Mouse (Mus musculus) cerebellum, postnatal 4 days (tissue): ENCODE data around the gene Csad.
A peak's percentile ranks its signal among the peaks of the same experiment; 100 is the strongest.
"Not testable (repeated sequence)": the region's sequence is repeated elsewhere in the genome, so short reads cannot be mapped to it uniquely, and the experiment has no call there.

Experiments used
- DNase-seq, 2 experiments: peaks; one replicate each; pipeline ENCODE4 v3.0.0; 2022; ENCODE audit warnings: low spot score in 2 of 2, mixed read lengths in 1 of 2

The Csad gene

DNA sequence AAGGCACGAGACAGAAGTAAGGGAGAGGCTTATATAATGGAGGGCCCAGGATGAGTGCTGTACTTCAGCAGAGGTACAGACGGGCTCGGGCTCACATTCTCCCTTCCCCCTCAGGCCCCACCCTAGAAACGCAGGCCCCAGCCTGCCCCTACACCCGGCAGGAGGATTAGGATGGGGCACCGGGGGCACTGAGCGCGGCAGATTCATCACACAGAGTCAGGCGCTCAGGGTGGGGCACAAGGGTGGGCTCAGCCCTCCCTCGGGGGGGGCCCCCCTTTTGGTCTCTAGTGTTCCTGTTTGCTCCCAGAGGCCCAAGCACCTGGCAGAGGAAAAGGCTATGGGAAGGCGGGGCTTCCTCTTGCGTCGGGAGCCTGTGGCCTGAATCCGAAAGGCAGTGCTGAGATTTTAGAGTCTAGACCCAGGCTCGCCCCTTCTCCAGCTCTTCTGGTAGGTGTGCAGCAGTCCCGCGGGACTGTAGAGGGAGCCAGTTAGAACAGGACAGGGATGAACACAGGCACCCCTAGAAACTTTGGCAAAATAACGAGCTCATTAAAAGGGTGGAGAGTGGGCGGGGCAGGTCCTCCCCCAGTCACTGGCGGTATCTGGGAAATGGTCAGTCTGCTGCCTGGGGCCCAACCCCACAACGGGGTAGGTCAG is 31.0 kb upstream of the Csad start:
- no peak for DNase-seq

GRCm38 (mm10) chr15:102233896-102234295 is 29.4 kb upstream of the Csad start:
- DNase-seq: no peak

- DNase-seq: no peak
These were observed 28.2 kb upstream of the Csad start for GRCm38 (mm10) chr15:102232764-102233163.

DNA sequence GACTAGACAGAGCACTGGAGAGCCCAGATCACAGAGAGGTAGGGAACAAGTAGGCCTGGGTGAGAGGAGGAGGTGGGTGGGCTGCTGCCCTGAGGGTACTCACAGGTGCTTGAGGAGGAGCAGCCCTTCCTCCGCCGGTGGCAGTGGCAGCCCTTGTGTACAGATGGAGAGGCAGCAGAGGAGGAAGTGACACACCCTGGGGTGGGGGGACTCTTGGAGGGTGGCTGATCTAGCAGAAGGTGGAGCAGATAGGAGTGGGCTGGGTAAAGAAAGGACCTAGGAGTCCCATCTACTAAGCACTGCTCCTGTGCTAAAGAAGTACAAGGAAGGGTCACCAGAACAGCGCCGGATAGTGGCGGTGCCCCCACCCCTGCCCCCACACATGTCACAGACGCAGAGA is 27.2 kb upstream of the Csad start, which contains the start of gene Itgb7:
Gene Itgb7 (minus strand): TSS at position 197 of the 400 bp plus-strand sequence.
- no peak for DNase-seq

- DNase-seq: no peak
These were observed 26.1 kb upstream of the Csad start for GRCm38 (mm10) chr15:102230408-102231321.

GRCm38 (mm10) chr15:102225619-102226018 is 21.1 kb upstream of the Csad start:
- DNase-seq: not testable (repeated sequence)

- no peak for DNase-seq
These were observed 20.6 kb upstream of the Csad start for GRCm38 (mm10) chr15:102224992-102225617.

DNA sequence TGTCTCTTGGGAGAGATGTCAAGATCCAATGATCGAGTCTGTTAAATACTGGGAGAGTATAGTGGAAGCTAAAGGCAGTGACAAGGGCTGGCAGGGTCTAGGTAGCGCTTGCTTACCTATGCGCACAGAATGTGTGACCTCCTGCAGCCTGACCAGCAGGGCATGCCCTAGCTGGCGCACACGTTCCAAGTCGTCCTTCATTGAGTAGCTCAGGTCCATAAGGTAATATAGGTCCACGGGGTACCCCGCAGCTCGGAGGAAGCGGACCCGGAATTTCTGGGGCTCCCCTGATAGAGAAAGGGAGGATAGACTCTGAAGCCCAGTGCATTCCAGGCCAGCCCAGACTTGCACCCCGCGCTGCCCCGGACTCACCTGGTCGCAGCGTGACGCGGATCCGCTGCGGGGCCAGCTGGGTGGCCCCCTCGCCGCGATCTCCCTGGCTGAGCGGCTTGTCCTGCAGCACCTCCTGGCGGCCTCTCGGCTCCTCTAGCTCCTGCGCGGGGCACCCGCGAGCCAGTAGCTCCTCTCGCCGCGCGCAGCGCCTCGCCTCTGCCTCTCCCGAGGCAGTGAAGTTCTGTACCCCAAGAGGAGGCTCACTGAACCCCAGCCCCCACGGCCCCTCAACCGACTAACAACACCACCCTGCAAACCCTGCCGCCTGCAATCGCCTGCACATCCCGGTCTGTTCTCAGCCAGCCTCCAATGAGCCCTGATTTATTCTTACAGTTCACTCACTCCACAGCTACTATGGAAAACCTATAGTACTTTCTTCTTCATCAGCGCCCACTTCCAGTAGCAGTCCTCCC is 19.9 kb upstream of the Csad start:
- DNase-seq: peak; percentile 65 to 73

GRCm38 (mm10) chr15:102222386-102222785 is 17.9 kb upstream of the Csad start:
- DNase-seq: peak in 1 of 2 experiments; percentile 36

- no peak for DNase-seq
These were observed 12.8 kb upstream of the Csad start for GRCm38 (mm10) chr15:102217325-102217724.

GRCm38 (mm10) chr15:102216459-102217228 is 12.1 kb upstream of the Csad start:
- DNase-seq: no peak

GRCm38 (mm10) chr15:102215624-102216023 is 11.1 kb upstream of the Csad start:
- no peak for DNase-seq

DNA sequence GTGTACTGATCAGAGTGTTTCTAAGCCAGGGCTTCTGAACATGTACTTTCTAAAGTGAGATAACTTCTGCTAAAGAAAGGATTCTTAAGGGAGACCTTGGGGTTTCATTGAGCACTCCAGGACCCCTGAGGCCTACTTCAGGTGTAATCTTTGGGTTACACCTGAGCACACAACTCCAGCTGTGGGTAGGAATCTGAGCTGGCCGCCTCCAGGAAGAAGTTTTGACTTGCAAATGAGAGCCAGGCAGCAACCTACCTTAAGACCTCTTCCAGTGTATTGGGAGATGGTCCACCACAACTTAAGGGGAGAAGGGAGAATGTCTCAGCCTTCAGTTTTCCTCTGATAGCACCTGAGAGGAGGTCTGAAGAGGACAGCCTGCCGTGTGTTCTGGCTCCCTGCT is 9.6 kb upstream of the Csad start:
- no peak for DNase-seq

GRCm38 (mm10) chr15:102211895-102212294 is 7.4 kb upstream of the Csad start:
- DNase-seq: no peak

GRCm38 (mm10) chr15:102210816-102211215 is 6.3 kb upstream of the Csad start:
- DNase-seq: no peak

- DNase-seq: no peak
These were observed 4.6 kb upstream of the Csad start for GRCm38 (mm10) chr15:102209114-102209513.

GRCm38 (mm10) chr15:102208092-102208561 is 3.6 kb upstream of the Csad start:
- no peak for DNase-seq

GRCm38 (mm10) chr15:102207351-102207750 is 2.8 kb upstream of the Csad start:
- DNase-seq: no peak

GRCm38 (mm10) chr15:102205779-102206178 is 1.3 kb upstream of the Csad start:
- DNase-seq: peak in 1 of 2 experiments; percentile 55

DNA sequence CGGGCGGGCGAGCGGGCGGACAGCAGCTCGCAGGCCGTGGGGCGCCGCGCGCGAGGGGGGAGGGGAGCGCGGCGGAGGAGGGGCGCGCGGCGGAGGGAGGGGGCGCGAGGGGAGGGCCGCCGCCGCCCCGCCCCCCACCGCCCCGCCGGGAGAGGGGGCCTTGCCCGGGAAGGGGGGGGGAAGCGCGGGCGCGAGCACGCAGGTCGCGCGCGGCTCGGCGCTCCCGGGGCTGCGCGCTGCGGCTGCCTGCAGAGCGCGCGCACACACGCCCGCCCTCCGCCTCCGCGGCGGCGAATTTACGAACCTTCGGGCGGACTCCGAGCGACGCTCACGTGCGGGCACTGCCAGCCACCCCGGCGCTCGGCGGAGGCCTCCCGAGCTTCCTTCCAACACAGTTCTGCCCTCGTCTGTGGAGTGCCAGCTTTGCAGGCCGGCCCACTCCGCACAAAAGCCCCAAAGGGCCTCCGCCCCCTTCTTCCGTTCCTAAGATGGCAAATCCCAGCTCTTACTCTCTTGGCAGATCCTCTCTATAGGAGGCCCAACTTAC is 616 bp downstream of the Csad start:
- peak; percentile 36 to 71 for DNase-seq
